ENCODE assay signal across 8 mouse cellular contexts in genomic region chr10:87927131-87927609, GRCm38 (mm10).
DNase-seq lines count a peak whose midpoint lies in the region; ATAC-seq lines count a peak whose summit lies in the region.

No protein-coding gene starts in this region.

- H3K4me3 ChIP-seq in embryonic facial prominence, embryonic 11.5 days (ENCODE audit: low read depth, low read length), result no peak overlapping the region
- H3K4me3 ChIP-seq in embryonic facial prominence, embryonic 10.5 days, result no peak overlapping the region
- H3K4me3 ChIP-seq in heart, embryonic 13.5 days, result no peak overlapping the region
- H3K4me3 ChIP-seq in limb, embryonic 15.5 days, result no peak overlapping the region

- H3K9me3 ChIP-seq in embryonic facial prominence, embryonic 11.5 days (replicated peaks; ENCODE audit: control insufficient read depth, low read length), result no peaks in the 10 kb centered on the region
- H3K9me3 ChIP-seq in embryonic facial prominence, embryonic 10.5 days, result no peaks in the 10 kb centered on the region
- no peaks in the 10 kb centered on the region for H3K9me3 ChIP-seq in heart, embryonic 13.5 days
- H3K9me3 ChIP-seq in limb, embryonic 15.5 days, result no peaks in the 10 kb centered on the region

- 47% methylated on average over 6 of the region's 6 CpGs for WGBS in embryonic facial prominence, embryonic 11.5 days
- 54% methylated on average over 6 of the region's 6 CpGs for WGBS in embryonic facial prominence, embryonic 10.5 days
- WGBS in heart, embryonic 13.5 days, result 18% methylated on average over 6 of the region's 6 CpGs
- 19% methylated on average over 6 of the region's 6 CpGs for WGBS in limb, embryonic 15.5 days

- no peaks in the 10 kb centered on the region for H3K4me1 ChIP-seq in embryonic facial prominence, embryonic 11.5 days (ENCODE audit: control insufficient read depth, insufficient read depth, low read length)
- 0 out of 2 replicates have a peak, but pooled peaks cover 4% of the 10 kb centered on the region for H3K4me1 ChIP-seq in embryonic facial prominence, embryonic 10.5 days
- peaks cover 26% of the 10 kb centered on the region for H3K4me1 ChIP-seq in heart, embryonic 13.5 days
- H3K4me1 ChIP-seq in limb, embryonic 15.5 days, result peaks cover 10% of the 10 kb centered on the region

- no peak overlapping the region for H3K27ac ChIP-seq in embryonic facial prominence, embryonic 11.5 days (replicated peaks; ENCODE audit: low read depth, low read length)
- H3K27ac ChIP-seq in embryonic facial prominence, embryonic 10.5 days (replicated peaks), result no peak overlapping the region; the same call in 1 of the 2 replicates
- H3K27ac ChIP-seq in heart, embryonic 13.5 days (replicated peaks), result peak overlapping the region; percentile 80
- H3K27ac ChIP-seq in limb, embryonic 15.5 days, result no peak overlapping the region

- H3K36me3 ChIP-seq in embryonic facial prominence, embryonic 11.5 days (replicated peaks; ENCODE audit: control insufficient read depth, insufficient read depth, low read depth, low read length), result no peaks in the 10 kb centered on the region
- peaks cover 7% of the 10 kb centered on the region for H3K36me3 ChIP-seq in embryonic facial prominence, embryonic 10.5 days (replicated peaks)
- peaks cover 16% of the 10 kb centered on the region for H3K36me3 ChIP-seq in heart, embryonic 13.5 days
- H3K36me3 ChIP-seq in limb, embryonic 15.5 days, result peaks cover 4% of the 10 kb centered on the region; the same call in 1 of the 2 replicates

- H3K27me3 ChIP-seq in embryonic facial prominence, embryonic 11.5 days (ENCODE audit: control insufficient read depth, insufficient read depth, low read length), result no peaks in the 10 kb centered on the region
- no peaks in the 10 kb centered on the region for H3K27me3 ChIP-seq in embryonic facial prominence, embryonic 10.5 days (replicated peaks; ENCODE audit: low read depth, poor library complexity, severe bottlenecking)
- H3K27me3 ChIP-seq in heart, embryonic 13.5 days (replicated peaks), result no peaks in the 10 kb centered on the region
- no peaks in the 10 kb centered on the region for H3K27me3 ChIP-seq in limb, embryonic 15.5 days

- peak; percentile 76 for ATAC-seq in embryonic facial prominence, embryonic 11.5 days (replicated peaks; ENCODE audit: insufficient number of reproducible peaks, low FRiP score, low TSS enrichment, low read depth)
- peak; percentile 74 for ATAC-seq in heart, embryonic 13.5 days (ENCODE audit: extremely low read depth, insufficient number of reproducible peaks, low FRiP score, low TSS enrichment)
- ATAC-seq in limb, embryonic 15.5 days (ENCODE audit: insufficient number of reproducible peaks, low FRiP score, low TSS enrichment, low read depth), result peak; percentile 61; the same call in 1 of the 2 replicates
- ATAC-seq in megakaryocyte, adult 5-6 weeks (ENCODE audit: poor library complexity, severe bottlenecking), result no peak

- no peak overlapping the region for H3K9ac ChIP-seq in embryonic facial prominence, embryonic 11.5 days (replicated peaks; ENCODE audit: low read length)
- H3K9ac ChIP-seq in heart, embryonic 13.5 days, result no peak overlapping the region
- H3K9ac ChIP-seq in limb, embryonic 15.5 days, result no peak overlapping the region

- no peak overlapping the region for H3K4me2 ChIP-seq in embryonic facial prominence, embryonic 11.5 days (ENCODE audit: low read depth, low read length)
- H3K4me2 ChIP-seq in heart, embryonic 13.5 days, result peak overlapping the region; percentile 39
- no peak overlapping the region for H3K4me2 ChIP-seq in limb, embryonic 15.5 days

- DNase-seq in embryonic facial prominence, embryonic 11.5 days (ENCODE audit: low spot score), result peak; percentile 21
- no peak for DNase-seq in embryonic facial prominence, embryonic 10.5 days (ENCODE audit: low spot score)
- DNase-seq in fibroblast of lung, adult 2 months (ENCODE audit: low read depth), result peak; percentile 81
- peak; percentile 81 for DNase-seq in kidney, postnatal 10 days
- DNase-seq in retina, postnatal 7 days (ENCODE audit: low read depth, low spot score), result peak; percentile 20
